Comparison of ENCODE assay signal across 9 mouse cellular contexts in the genomic region with DNA sequence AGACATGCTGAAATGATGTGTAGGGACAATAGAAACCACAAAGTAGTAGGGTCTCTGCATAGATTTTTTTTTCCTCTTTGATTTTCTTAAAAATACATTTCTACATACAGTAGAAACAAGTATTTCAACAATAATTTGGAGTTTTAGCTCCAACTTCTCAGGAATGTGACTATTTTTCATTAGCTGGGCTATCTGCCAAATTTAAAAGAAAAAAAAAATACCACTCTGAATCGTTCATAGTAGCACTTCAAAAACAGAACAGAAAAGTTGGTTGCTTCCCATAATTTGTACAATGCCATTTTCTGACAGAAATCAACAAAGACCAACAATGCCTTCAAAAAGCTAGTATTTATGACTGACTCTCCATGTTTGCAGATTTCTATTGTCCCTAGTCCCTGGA. TPM values are rescaled to one million over a fixed set of nuclear protein-coding genes. Genes with fewer than 3 reads are reported as not detected.
A peak's percentile ranks its signal among the peaks of the same experiment; 100 is the strongest.
DNase-seq lines count a peak whose midpoint lies in the region; ATAC-seq and TF ChIP-seq lines count a peak whose summit lies in the region.
"Had no signal": no experiment of that assay in that cellular context is flagged by ENCODE, and none has a peak within 500 bp of the region (broad histone marks: within the 10 kb centered on the region; RNA-seq: fewer than 3 reads in every experiment).

No protein-coding gene starts in this region.

- 0 out of 2 replicates have a peak, but pooled peaks cover 11% of the 10 kb centered on the region for H3K36me3 ChIP-seq in kidney, embryonic 16.5 days (ENCODE audit: insufficient read depth, low read length)
- H3K36me3 ChIP-seq in embryonic facial prominence, embryonic 11.5 days (replicated peaks; ENCODE audit: control insufficient read depth, insufficient read depth, low read depth, low read length), result no peaks in the 10 kb centered on the region
- no peaks in the 10 kb centered on the region; the same call in 1 of the 2 replicates for H3K36me3 ChIP-seq in hindbrain, postnatal 0 days (ENCODE audit: insufficient read depth, low read length)
- H3K36me3 ChIP-seq in midbrain, embryonic 16.5 days (ENCODE audit: control insufficient read depth, insufficient read depth, low read length), result 0 out of 2 replicates have a peak, but pooled peaks cover under 1% of the 10 kb centered on the region

- peaks cover 45% of the 10 kb centered on the region for H3K4me1 ChIP-seq in kidney, embryonic 16.5 days (ENCODE audit: insufficient read depth, low read length)
- no peaks in the 10 kb centered on the region for H3K4me1 ChIP-seq in embryonic facial prominence, embryonic 11.5 days (ENCODE audit: control insufficient read depth, insufficient read depth, low read length)
- H3K4me1 ChIP-seq in hindbrain, postnatal 0 days (ENCODE audit: insufficient read depth, low read length), result peaks cover 23% of the 10 kb centered on the region
- peaks cover 56% of the 10 kb centered on the region for H3K4me1 ChIP-seq in midbrain, embryonic 16.5 days (ENCODE audit: control insufficient read depth, insufficient read depth, low read length)

- peak overlapping the region; percentile 81 for H3K4me2 ChIP-seq in kidney, embryonic 16.5 days (replicated peaks; ENCODE audit: low read depth, low read length)
- peak overlapping the region; percentile 24 for H3K4me2 ChIP-seq in embryonic facial prominence, embryonic 11.5 days (ENCODE audit: low read depth, low read length)
- H3K4me2 ChIP-seq in hindbrain, postnatal 0 days (ENCODE audit: low read depth, low read length), result peak overlapping the region; percentile 98
- peak overlapping the region; percentile 92 for H3K4me2 ChIP-seq in midbrain, embryonic 16.5 days (ENCODE audit: low read length)

- H3K4me3 ChIP-seq in kidney, embryonic 16.5 days (ENCODE audit: low read length), result peak overlapping the region; percentile 39
- H3K4me3 ChIP-seq in embryonic facial prominence, embryonic 11.5 days (ENCODE audit: low read depth, low read length), result peak overlapping the region; percentile 31
- H3K4me3 ChIP-seq in hindbrain, postnatal 0 days (ENCODE audit: low read length), result peak overlapping the region; percentile 91
- H3K4me3 ChIP-seq in midbrain, embryonic 16.5 days (ENCODE audit: low read depth, low read length), result peak overlapping the region; percentile 44

- peak overlapping the region; percentile 77 for H3K27ac ChIP-seq in kidney, embryonic 16.5 days (ENCODE audit: low read length)
- no peak overlapping the region for H3K27ac ChIP-seq in embryonic facial prominence, embryonic 11.5 days (replicated peaks; ENCODE audit: low read depth, low read length)
- peak overlapping the region; percentile 5; the same call in 1 of the 2 replicates for H3K27ac ChIP-seq in hindbrain, postnatal 0 days
- H3K27ac ChIP-seq in midbrain, embryonic 16.5 days (ENCODE audit: low read length), result peak overlapping the region; percentile 59

- TF ChIP-seq CTCF in hindbrain, postnatal 0 days (IDR thresholded peaks at IDR 0.05; ENCODE audit: low read depth), result no peak

- H3K9ac ChIP-seq in kidney, embryonic 16.5 days (replicated peaks; ENCODE audit: low read length), result peak overlapping the region; percentile 50
- H3K9ac ChIP-seq in embryonic facial prominence, embryonic 11.5 days (replicated peaks; ENCODE audit: low read length), result no peak overlapping the region
- H3K9ac ChIP-seq in hindbrain, postnatal 0 days (replicated peaks; ENCODE audit: low read length), result peak overlapping the region; percentile 30; the same call in 1 of the 2 replicates
- H3K9ac ChIP-seq in midbrain, embryonic 16.5 days (ENCODE audit: low read depth, low read length), result peak overlapping the region; percentile 60

- ATAC-seq in kidney, embryonic 16.5 days (ENCODE audit: low FRiP score, low TSS enrichment), result no peak
- no peak for ATAC-seq in embryonic facial prominence, embryonic 11.5 days (replicated peaks; ENCODE audit: insufficient number of reproducible peaks, low FRiP score, low TSS enrichment, low read depth)
- no peak for ATAC-seq in hindbrain, postnatal 0 days
- ATAC-seq in midbrain, embryonic 16.5 days, result no peak

- WGBS in kidney, embryonic 16.5 days, result 19% methylated on average over 1 of the region's 1 CpGs
- 58% methylated on average over 1 of the region's 1 CpGs for WGBS in embryonic facial prominence, embryonic 11.5 days
- 7% methylated on average over 1 of the region's 1 CpGs for whole genome bisulfite sequencing in hindbrain, postnatal 0 days
- 15% methylated on average over 1 of the region's 1 CpGs for WGBS in midbrain, embryonic 16.5 days

- no peaks in the 10 kb centered on the region for H3K9me3 ChIP-seq in kidney, embryonic 16.5 days (ENCODE audit: low read length)
- H3K9me3 ChIP-seq in embryonic facial prominence, embryonic 11.5 days (replicated peaks; ENCODE audit: control insufficient read depth, low read length), result no peaks in the 10 kb centered on the region
- H3K9me3 ChIP-seq in hindbrain, postnatal 0 days (ENCODE audit: low read length), result no peaks in the 10 kb centered on the region
- H3K9me3 ChIP-seq in midbrain, embryonic 16.5 days (replicated peaks; ENCODE audit: control insufficient read depth, low read length, poor library complexity, severe bottlenecking), result no peaks in the 10 kb centered on the region

- no peaks in the 10 kb centered on the region for H3K27me3 ChIP-seq in kidney, embryonic 16.5 days (ENCODE audit: insufficient read depth, low read length)
- no peaks in the 10 kb centered on the region for H3K27me3 ChIP-seq in embryonic facial prominence, embryonic 11.5 days (ENCODE audit: control insufficient read depth, insufficient read depth, low read length)
- H3K27me3 ChIP-seq in hindbrain, postnatal 0 days (ENCODE audit: insufficient read depth, low read length), result no peaks in the 10 kb centered on the region
- H3K27me3 ChIP-seq in midbrain, embryonic 16.5 days (ENCODE audit: control insufficient read depth, insufficient read depth, low read depth, low read length), result no peaks in the 10 kb centered on the region

- DNase-seq in kidney, postnatal 14 days, result no peak
- DNase-seq in embryonic facial prominence, embryonic 11.5 days (ENCODE audit: low spot score), result no peak
- no peak for DNase-seq in hindbrain, postnatal 0 days (ENCODE audit: low spot score)
- no peak for DNase-seq in frontal cortex, postnatal 10 days (ENCODE audit: low spot score in 2 of 2)
- DNase-seq in cerebellum, adult 18-20 months, result no peak
- DNase-seq in embryo, embryonic 10 days (ENCODE audit: low spot score), result no peak
- DNase-seq: cerebellum, postnatal 36 days had no signal

RNA-seq across cellular contexts. Expression of gene Purb, which starts 4.2 kb away (rescaled TPM):
- polyA plus RNA-seq in kidney, embryonic 16.5 days (2015; fragmentation: Nextera tagmentation; extraction: Ambion mirVana), result 24.8 and 30.1 TPM in 2 replicates
- 14.8 and 15.8 TPM in 2 replicates for polyA plus RNA-seq in embryonic facial prominence, embryonic 11.5 days (2014; fragmentation: Nextera tagmentation; extraction: Ambion mirVana)
- 35.9 and 36.9 TPM in 2 replicates for total RNA-seq in hindbrain, postnatal 0 days (2014; rRNA removed)
- polyA plus RNA-seq in hindbrain, postnatal 0 days (2015; fragmentation: Nextera tagmentation; extraction: Ambion mirVana), result 17.1 and 17.9 TPM in 2 replicates
- polyA plus RNA-seq in midbrain, embryonic 16.5 days (2015; fragmentation: Nextera tagmentation; extraction: Ambion mirVana), result 11.2 and 11.7 TPM in 2 replicates

RNA-seq across cellular contexts. Expression of gene H2afv, which starts 27.2 kb away (rescaled TPM):
- polyA plus RNA-seq in kidney, embryonic 16.5 days (2015; fragmentation: Nextera tagmentation; extraction: Ambion mirVana), result 560 and 596 TPM in 2 replicates
- 853 and 854 TPM in 2 replicates for polyA plus RNA-seq in embryonic facial prominence, embryonic 11.5 days (2014; fragmentation: Nextera tagmentation; extraction: Ambion mirVana)
- 75.5 and 95.0 TPM in 2 replicates for total RNA-seq in hindbrain, postnatal 0 days (2014; rRNA removed)
- polyA plus RNA-seq in hindbrain, postnatal 0 days (2015; fragmentation: Nextera tagmentation; extraction: Ambion mirVana), result 251 and 254 TPM in 2 replicates
- polyA plus RNA-seq in midbrain, embryonic 16.5 days (2015; fragmentation: Nextera tagmentation; extraction: Ambion mirVana), result 203 and 224 TPM in 2 replicates

RNA-seq across cellular contexts. Expression of gene Myo1g, which starts 49.3 kb away (rescaled TPM):
- polyA plus RNA-seq in kidney, embryonic 16.5 days (2015; fragmentation: Nextera tagmentation; extraction: Ambion mirVana), result 1.0 and 1.2 TPM in 2 replicates
- polyA plus RNA-seq in embryonic facial prominence, embryonic 11.5 days (2014; fragmentation: Nextera tagmentation; extraction: Ambion mirVana), result 0.29 and 0.67 TPM in 2 replicates
- 0.68 and 1.0 TPM in 2 replicates for total RNA-seq in hindbrain, postnatal 0 days (2014; rRNA removed)
- polyA plus RNA-seq in hindbrain, postnatal 0 days (2015; fragmentation: Nextera tagmentation; extraction: Ambion mirVana), result 0.39 and 0.50 TPM in 2 replicates
- polyA plus RNA-seq in midbrain, embryonic 16.5 days (2015; fragmentation: Nextera tagmentation; extraction: Ambion mirVana), result 0.19 and 0.53 TPM in 2 replicates

RNA-seq across cellular contexts. Expression of gene Ppia, which starts 56.2 kb away (rescaled TPM):
- 4,884 and 4,942 TPM in 2 replicates for polyA plus RNA-seq in kidney, embryonic 16.5 days (2015; fragmentation: Nextera tagmentation; extraction: Ambion mirVana)
- 5,819 and 6,203 TPM in 2 replicates for polyA plus RNA-seq in embryonic facial prominence, embryonic 11.5 days (2014; fragmentation: Nextera tagmentation; extraction: Ambion mirVana)
- 2,267 and 2,460 TPM in 2 replicates for total RNA-seq in hindbrain, postnatal 0 days (2014; rRNA removed)
- 5,475 and 5,597 TPM in 2 replicates for polyA plus RNA-seq in hindbrain, postnatal 0 days (2015; fragmentation: Nextera tagmentation; extraction: Ambion mirVana)
- polyA plus RNA-seq in midbrain, embryonic 16.5 days (2015; fragmentation: Nextera tagmentation; extraction: Ambion mirVana), result 3,917 and 4,008 TPM in 2 replicates

Comparison
In these comparisons a context has a peak if more than half of its experiments do, and no peak if none do; other contexts are left out.
1. H3K4me2 ChIP-seq: peak in every context shown above with its lines; median percentile 98 in hindbrain, postnatal 0 days; 92 in midbrain, embryonic 16.5 days; 81 in kidney, embryonic 16.5 days; 24 in embryonic facial prominence, embryonic 11.5 days.
2. H3K4me3 ChIP-seq: peak in every context shown above with its lines; median percentile 91 in hindbrain, postnatal 0 days; 44 in midbrain, embryonic 16.5 days; 39 in kidney, embryonic 16.5 days; 31 in embryonic facial prominence, embryonic 11.5 days.